Mouse (Mus musculus) myocyte (in vitro differentiated cells): Measurements from ENCODE around the gene Retnla.

Source experiments
- E2F4 ChIP-seq: IDR thresholded peaks from one replicate; pipeline ENCODE4 v1.6.1; 2011; ENCODE audit warnings: mild to moderate bottlenecking, control low read depth, moderate library complexity; ENCODE audit not compliant: insufficient read depth
- MAX ChIP-seq: IDR thresholded peaks from one replicate; pipeline ENCODE4 v1.6.1; 2011; ENCODE audit warnings: low read depth, mild to moderate bottlenecking, control low read depth
- POLR2A ChIP-seq: IDR thresholded peaks from one replicate; pipeline ENCODE4 v1.6.1; 2011; ENCODE audit warnings: low read depth, mild to moderate bottlenecking, control low read depth, moderate library complexity; ENCODE audit not compliant: insufficient read length
- POLR2AphosphoS2 ChIP-seq: IDR thresholded peaks from one replicate; pipeline ENCODE4 v1.6.1; 2011; ENCODE audit warnings: low read depth, control low read depth; ENCODE audit not compliant: insufficient read length
- TCF12 ChIP-seq: IDR thresholded peaks from one replicate; pipeline ENCODE4 v1.6.1; 2011; ENCODE audit warnings: mild to moderate bottlenecking, control low read depth; ENCODE audit not compliant: poor library complexity, insufficient read depth, severe bottlenecking

DNA sequence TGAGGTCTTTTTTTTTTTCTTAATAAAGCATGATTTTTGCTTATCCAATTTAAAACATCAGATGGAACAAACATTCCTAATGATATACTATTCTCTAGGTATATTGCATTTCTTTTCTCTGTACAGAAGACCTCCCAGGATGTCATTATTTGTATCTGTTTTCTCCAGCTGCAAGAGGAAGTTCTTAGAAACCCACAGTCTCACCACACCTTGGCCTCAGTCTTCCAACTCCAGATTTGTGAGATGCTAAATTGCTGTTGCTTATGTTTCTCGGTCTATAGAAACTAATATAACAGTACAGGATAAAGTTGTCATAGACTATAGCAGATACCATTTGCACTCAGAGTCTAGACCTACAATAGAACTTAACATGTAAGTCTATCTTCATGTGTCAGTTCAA, 35.8 kb upstream of the Retnla start:
- TF ChIP-seq POLR2A (no peak), POLR2AphosphoS2 (no peak), E2F4 (no peak), TCF12 (no peak), MAX (no peak)
